Mouse (Mus musculus) liver, embryonic 16.5 days (tissue): Measurements from ENCODE around the gene Chrna9. TPM values are rescaled to one million over a fixed set of nuclear protein-coding genes. Genes with fewer than 3 reads are reported as not detected.

Experiments used
- ATAC-seq: fragments of 200-750 bp; cut with Nextera tagmentation; 2 replicates; pipeline ENCODE4 v1.8.0; 2017; ENCODE audit warnings: low read depth, mild to moderate bottlenecking, moderate number of reproducible peaks, moderate library complexity
- H3K27ac ChIP-seq: fragments of 300-500 bp; sonication (generic); 2 replicates; pipeline ENCODE4 v1.5.1; 2014; ENCODE audit warnings: mild to moderate bottlenecking, low read length
- H3K27me3 ChIP-seq: fragments of 300-500 bp; sonication (generic); 2 replicates; pipeline ENCODE4 v1.6.1; 2014; ENCODE audit warnings: low read depth, low read length, mixed read lengths; ENCODE audit not compliant: control insufficient read depth, insufficient read depth
- H3K36me3 ChIP-seq: fragments of 300-500 bp; sonication (generic); 2 replicates; pipeline ENCODE4 v1.6.1; 2014; ENCODE audit warnings: mild to moderate bottlenecking; ENCODE audit not compliant: control insufficient read depth, insufficient read depth
- H3K4me1 ChIP-seq: fragments of 300-500 bp; sonication (generic); 2 replicates; pipeline ENCODE4 v1.6.1; 2014; ENCODE audit warnings: low read depth, low read length, mixed read lengths; ENCODE audit not compliant: control insufficient read depth
- H3K4me2 ChIP-seq: fragments of 300-500 bp; sonication (generic); 2 replicates; pipeline ENCODE4 v1.6.1; 2014; ENCODE audit warnings: low read depth, low read length, mixed read lengths
- H3K4me3 ChIP-seq: fragments of 300-500 bp; sonication (generic); 2 replicates; pipeline ENCODE4 v1.5.1; 2014; ENCODE audit warnings: low read depth, mild to moderate bottlenecking, low read length
- H3K9ac ChIP-seq: fragments of 300-500 bp; sonication (generic); 2 replicates; pipeline ENCODE4 v1.6.1; 2014; ENCODE audit warnings: low read depth, low read length
- H3K9me3 ChIP-seq: fragments of 300-500 bp; sonication (generic); replicated peaks from 2 replicates; pipeline ENCODE4 v1.6.1; 2016; ENCODE audit warnings: low read length; ENCODE audit not compliant: control insufficient read depth
- WGBS: fragments of 180-500 bp; shearing (Covaris S2); extraction: QIAGEN DNeasy Blood & Tissue Kit; methylation state at CpG from one replicate; pipeline ENCODE4 v1.1.7; 2014; ENCODE audit not compliant: insufficient replicate concordance; 5-methylcytosine and 5-hydroxymethylcytosine counted together
- polyA plus RNA-seq: library from polyadenylated mRNA; unstranded; fragments of >200 nt; fragmentation: Nextera tagmentation; extraction: Ambion mirVana; gene quantifications from 2 replicates; pipeline ENCODE4 v1.2.1, GENCODE M21; 2015

Chrna9 gene
- polyA plus RNA-seq, 1 experiment from 2014 or later = 0.12 TPM

DNA sequence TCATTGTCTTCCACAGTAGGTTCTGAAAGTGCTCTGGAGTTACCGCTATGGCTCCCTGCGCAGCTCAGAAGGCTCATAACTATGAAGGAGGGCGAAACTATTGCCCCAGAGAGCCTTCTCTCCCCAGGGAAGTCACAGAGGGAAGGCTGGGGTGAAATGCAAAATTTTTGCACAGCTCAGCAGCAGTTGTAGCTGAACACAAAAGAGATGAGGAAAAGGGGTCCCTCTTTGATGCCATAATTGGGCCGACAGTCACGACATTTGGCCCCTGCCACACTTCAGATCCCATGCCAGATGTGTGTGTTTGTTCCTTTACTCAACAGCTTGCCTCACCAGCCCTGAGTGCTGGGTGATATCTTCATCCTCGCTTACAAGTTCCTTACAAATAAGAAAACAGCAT is 8.1 kb upstream of the Chrna9 start:
- Histone ChIP-seq H3K4me2 (no peak overlapping the region), H3K9me3 (no peaks in the 10 kb centered on the region), H3K9ac (no peak overlapping the region), H3K4me3 (no peak overlapping the region), H3K36me3 (no peaks in the 10 kb centered on the region), H3K4me1 (no peaks in the 10 kb centered on the region), H3K27ac (no peak overlapping the region), H3K27me3 (no peaks in the 10 kb centered on the region)
- WGBS = 69% methylated on average over 6 of the region's 6 CpGs
- no peak for ATAC-seq

DNA sequence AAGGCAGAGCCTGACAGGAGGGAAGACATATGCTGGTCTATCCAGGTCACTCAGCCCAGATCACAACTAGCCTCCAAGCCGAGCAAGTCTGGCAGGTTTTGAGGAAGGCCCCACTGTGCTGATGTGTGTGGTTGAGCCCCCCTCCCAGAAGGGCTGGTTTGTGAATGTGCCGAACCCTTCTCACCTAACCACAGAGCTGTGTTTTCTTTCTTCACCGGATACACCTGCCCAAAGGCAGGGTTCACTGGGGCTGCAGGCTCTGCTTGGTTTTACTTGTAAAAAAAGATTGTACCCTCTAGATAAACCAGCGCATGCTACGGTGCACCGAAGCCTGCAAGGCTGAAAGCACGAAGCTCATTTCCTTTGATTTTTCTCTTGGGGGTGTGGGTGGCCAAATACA is 5.6 kb upstream of the Chrna9 start:
- Histone ChIP-seq H3K9ac (no peak overlapping the region), H3K27ac (no peak overlapping the region), H3K4me3 (no peak overlapping the region), H3K36me3 (no peaks in the 10 kb centered on the region), H3K27me3 (no peaks in the 10 kb centered on the region), H3K4me2 (no peak overlapping the region), H3K4me1 (no peaks in the 10 kb centered on the region), H3K9me3 (no peaks in the 10 kb centered on the region)
- 22% methylated on average over 7 of the region's 7 CpGs for WGBS
- no peak for ATAC-seq

DNA sequence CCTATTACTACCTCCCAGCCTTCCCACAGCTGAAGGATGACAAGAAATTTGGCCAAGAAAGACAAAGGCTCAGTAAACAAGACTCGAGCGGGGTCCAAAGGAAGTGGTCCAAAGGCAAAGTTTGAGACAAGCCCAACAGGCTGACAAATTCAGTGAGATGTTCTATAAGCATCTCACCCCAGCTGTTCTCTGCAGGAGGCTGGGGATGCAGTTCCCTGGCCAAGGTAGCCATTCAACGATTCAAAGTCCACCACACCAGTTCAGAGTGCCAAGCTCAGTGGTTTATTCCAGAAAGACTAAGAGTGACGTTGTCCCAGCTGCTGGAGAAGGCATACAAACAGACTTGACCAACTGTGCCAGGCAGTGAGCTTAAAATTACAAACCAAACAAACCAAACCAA is 4.5 kb upstream of the Chrna9 start:
- ATAC-seq = no peak
- WGBS = 52% methylated on average over 4 of the region's 4 CpGs
- Histone ChIP-seq H3K9me3 (no peaks in the 10 kb centered on the region), H3K4me1 (no peaks in the 10 kb centered on the region), H3K4me3 (no peak overlapping the region), H3K4me2 (no peak overlapping the region), H3K36me3 (no peaks in the 10 kb centered on the region), H3K27me3 (no peaks in the 10 kb centered on the region), H3K27ac (no peak overlapping the region), H3K9ac (no peak overlapping the region)

DNA sequence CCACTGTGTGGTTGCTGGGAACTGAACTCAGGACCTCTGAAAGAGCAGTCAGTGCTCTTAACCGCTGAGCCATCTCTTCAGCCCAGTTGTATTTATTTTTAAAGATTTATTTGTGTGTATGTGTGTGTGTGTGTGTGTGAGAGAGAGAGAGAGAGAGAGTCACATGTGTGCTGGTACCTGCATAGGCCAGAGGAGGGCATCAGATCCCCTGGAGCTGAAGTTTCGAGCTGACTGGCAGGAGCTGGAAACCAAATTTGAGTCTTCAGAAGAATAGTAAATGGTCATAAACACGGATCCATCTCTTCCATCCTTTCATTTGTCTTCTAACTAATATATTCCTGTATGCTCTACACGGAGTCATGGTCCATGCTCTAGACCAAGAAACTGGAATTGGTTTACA is 1.5 kb upstream of the Chrna9 start:
- no peaks in the 10 kb centered on the region for H3K36me3 ChIP-seq
- no peaks in the 10 kb centered on the region for H3K9me3 ChIP-seq
- no peak overlapping the region for H3K4me2 ChIP-seq
- no peaks in the 10 kb centered on the region for H3K27me3 ChIP-seq
- 57% methylated on average over 4 of the region's 4 CpGs for WGBS
- no peak for ATAC-seq
- H3K27ac ChIP-seq = no peak overlapping the region
- H3K9ac ChIP-seq = no peak overlapping the region
- H3K4me1 ChIP-seq = no peaks in the 10 kb centered on the region
- no peak overlapping the region for H3K4me3 ChIP-seq

DNA sequence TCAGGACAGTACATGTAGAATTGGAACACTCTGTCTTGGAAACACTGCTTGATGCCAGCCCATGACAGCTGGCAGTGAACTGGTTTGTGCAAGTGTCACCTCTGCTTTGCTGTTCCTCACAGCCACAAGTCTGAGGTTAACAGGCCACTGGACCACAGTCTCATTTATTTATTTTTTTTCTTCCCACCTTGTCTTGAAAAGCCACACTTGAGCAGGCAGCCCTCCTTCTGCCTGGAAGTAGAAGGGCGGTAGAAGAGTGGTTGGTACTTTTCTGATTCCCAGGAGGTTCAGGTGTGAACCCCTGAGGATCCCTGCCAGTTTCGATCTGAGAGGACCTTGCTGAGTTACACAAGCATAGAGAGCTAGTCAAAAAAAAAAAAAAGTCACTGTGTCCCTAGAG is 957 bp upstream of the Chrna9 start:
- 69% methylated on average over 2 of the region's 2 CpGs for WGBS

DNA sequence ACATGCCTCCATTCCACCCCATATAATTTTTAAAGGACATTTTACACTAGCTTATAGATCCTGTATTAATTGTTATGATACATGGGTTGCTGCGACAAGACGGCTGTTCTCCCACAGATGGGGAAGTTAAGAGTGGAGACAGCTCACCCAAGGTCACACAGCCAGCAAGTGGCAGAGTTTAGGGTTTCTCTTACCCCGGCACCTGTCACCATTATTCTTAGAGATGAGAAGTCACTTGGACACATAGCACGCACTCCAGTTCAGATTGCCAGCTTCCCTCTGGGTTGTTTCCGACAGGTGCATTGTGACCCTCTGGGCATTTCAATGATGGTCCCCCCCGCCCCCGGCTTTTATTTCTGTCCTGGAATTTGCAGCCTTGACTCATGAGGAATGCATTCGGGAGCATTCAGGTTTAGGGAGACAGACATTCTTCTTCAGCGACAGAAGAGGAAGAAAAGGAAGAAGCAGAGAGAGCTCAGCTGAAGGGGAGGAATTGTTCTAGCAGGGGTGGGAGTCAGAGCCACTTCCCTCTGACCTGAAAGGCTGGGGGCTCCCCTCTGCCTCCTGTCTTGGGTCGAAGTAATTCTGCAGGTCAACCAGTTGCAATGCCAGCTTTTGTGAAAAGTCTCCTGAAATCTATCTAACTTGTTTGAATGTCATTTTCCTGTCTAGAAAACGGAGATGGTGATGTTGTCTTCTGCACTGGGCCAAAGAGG is 2.4 kb downstream of the Chrna9 start:
- no peak overlapping the region for H3K27ac ChIP-seq
- H3K27me3 ChIP-seq = no peaks in the 10 kb centered on the region
- 39% methylated on average over 11 of the region's 11 CpGs for WGBS
- H3K36me3 ChIP-seq = no peaks in the 10 kb centered on the region
- H3K4me2 ChIP-seq = no peak overlapping the region
- no peak overlapping the region for H3K9ac ChIP-seq
- H3K4me1 ChIP-seq = no peaks in the 10 kb centered on the region
- ATAC-seq = no peak
- H3K4me3 ChIP-seq = no peak overlapping the region
- H3K9me3 ChIP-seq = no peaks in the 10 kb centered on the region

More for the DNA sequence above, 957 bp upstream of the Chrna9 start:
- Histone ChIP-seq H3K9ac (no peak overlapping the region), H3K4me3 (no peak overlapping the region), H3K27me3 (no peaks in the 10 kb centered on the region), H3K36me3 (no peaks in the 10 kb centered on the region), H3K4me2 (no peak overlapping the region), H3K4me1 (no peaks in the 10 kb centered on the region), H3K27ac (no peak overlapping the region), H3K9me3 (no peaks in the 10 kb centered on the region)
- no peak for ATAC-seq

DNA sequence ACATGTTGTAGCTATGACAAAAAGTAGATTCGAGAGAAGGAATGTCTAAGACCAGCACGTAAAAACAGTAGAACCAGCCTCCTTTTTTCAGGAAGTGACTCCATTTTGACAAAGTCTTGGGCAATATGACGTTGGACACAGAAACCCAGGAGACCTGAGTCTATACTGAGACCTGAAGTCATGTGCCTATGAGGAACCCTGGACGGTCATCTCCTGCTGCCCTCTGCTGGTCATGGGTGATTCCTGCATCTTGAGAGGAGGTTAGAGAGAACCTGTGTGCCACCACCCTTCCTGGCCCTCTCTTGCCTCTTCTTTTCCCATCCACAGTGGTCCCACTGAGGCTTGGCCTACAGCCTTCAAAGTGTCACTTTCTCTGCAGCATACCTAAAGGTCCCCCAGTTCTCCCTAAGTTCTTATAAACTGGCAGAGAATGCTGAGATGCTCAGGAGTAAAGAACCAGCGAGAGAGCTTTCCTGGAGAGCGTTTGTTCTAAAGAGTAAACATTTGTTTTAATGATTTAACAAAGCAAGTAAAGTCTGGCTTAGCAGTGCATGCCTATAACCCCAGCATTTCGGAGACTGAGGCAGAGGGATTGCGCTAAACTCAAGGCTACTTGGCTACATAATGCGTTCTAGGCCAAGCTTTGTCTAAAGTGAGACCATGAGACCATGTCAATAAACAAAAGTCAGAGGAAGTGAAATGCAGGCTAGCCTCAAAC is 3.4 kb downstream of the Chrna9 start:
- ATAC-seq = peak; percentile 32; the same call in 1 of the 2 replicates
- Histone ChIP-seq H3K4me3 (no peak overlapping the region), H3K4me2 (no peak overlapping the region), H3K27ac (no peak overlapping the region), H3K9ac (no peak overlapping the region), H3K4me1 (no peaks in the 10 kb centered on the region), H3K36me3 (no peaks in the 10 kb centered on the region), H3K9me3 (no peaks in the 10 kb centered on the region), H3K27me3 (no peaks in the 10 kb centered on the region)
- WGBS = 38% methylated on average over 9 of the region's 9 CpGs

DNA sequence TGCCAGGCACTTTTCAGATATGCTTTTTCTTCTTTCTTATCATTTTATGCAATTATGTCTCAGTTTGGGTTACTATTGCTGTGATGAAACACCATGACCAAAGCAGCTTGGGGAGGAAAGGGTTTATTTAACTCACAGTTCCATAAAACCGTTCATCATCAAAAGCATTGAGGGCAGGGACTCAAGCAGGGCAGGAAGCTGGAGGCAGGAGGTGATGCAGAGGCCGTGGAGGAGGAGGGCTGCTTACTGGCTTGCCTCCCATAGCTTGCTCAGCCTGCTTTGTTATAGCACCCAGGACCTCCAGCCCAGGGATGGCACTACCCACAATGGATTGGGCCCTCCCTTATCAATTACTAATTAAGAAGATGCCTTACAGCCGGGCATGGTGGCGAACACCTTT is 6.4 kb downstream of the Chrna9 start:
- 53% methylated on average over 4 of the region's 4 CpGs for WGBS
- H3K9me3 ChIP-seq = no peaks in the 10 kb centered on the region
- no peaks in the 10 kb centered on the region for H3K36me3 ChIP-seq
- no peak overlapping the region for H3K9ac ChIP-seq
- H3K4me2 ChIP-seq = no peak overlapping the region
- no peak overlapping the region for H3K27ac ChIP-seq
- no peaks in the 10 kb centered on the region for H3K27me3 ChIP-seq
- H3K4me3 ChIP-seq = no peak overlapping the region
- no peaks in the 10 kb centered on the region for H3K4me1 ChIP-seq
- no peak for ATAC-seq

DNA sequence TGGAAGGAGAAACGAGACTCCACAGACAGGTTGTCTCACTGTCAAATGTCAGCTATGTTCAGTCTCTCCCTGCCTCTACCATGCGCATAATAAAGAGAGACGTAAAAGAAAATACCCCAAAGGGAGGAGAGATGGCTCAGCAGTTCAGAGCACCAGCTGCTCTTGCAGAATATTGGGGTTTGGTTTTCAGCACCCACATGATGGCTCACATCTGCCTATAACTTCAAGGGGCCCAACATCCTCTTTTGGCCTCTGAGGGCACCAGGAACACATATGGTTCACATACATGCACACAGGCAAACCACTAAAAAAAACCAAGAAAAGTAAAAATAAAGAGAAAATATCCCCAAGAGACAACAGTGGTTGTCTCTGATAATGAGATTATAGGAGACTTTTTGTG is 15.1 kb downstream of the Chrna9 start:
- no peaks in the 10 kb centered on the region for H3K4me1 ChIP-seq
- H3K27me3 ChIP-seq = no peaks in the 10 kb centered on the region
- no peak overlapping the region for H3K4me2 ChIP-seq
- H3K27ac ChIP-seq = no peak overlapping the region
- ATAC-seq = no peak
- H3K9ac ChIP-seq = no peak overlapping the region
- no peak overlapping the region for H3K4me3 ChIP-seq
- H3K36me3 ChIP-seq = no peaks in the 10 kb centered on the region
- 66% methylated on average over 3 of the region's 3 CpGs for WGBS
- no peaks in the 10 kb centered on the region for H3K9me3 ChIP-seq
